Mouse (Mus musculus) liver, embryonic 14.5 days (tissue): ENCODE measurements around the gene AC129217.1.

Experiments
- CTCF ChIP-seq: IDR thresholded peaks from 2 replicates; pipeline ENCODE4 v1.5.1; 2016; ENCODE audit warnings: antibody characterized with exemption, low read depth, control low read depth
- EP300 ChIP-seq: IDR thresholded peaks from 2 replicates; pipeline ENCODE4 v1.6.1; 2016; ENCODE audit warnings: antibody characterized with exemption, low read depth

- peak; percentile 42; the same call in 1 of the 2 replicates for TF ChIP-seq CTCF
- no peak for TF ChIP-seq EP300
Measured at GRCm38 (mm10) chr19:8851639-8852038, 22.1 kb downstream of the AC129217.1 start.
